Mouse (Mus musculus) lung, adult 2 months (tissue): ENCODE results near the gene Pigq.

Experiments
- CTCF ChIP-seq: fragments of 200-500 bp; IDR thresholded peaks from 2 replicates; pipeline ENCODE4 v1.5.1; 2011; ENCODE audit warnings: mild to moderate bottlenecking, low read length, control low read depth; ENCODE audit not compliant: insufficient read depth
- POLR2A ChIP-seq: fragments of 200-500 bp; IDR thresholded peaks from 2 replicates; pipeline ENCODE4 v1.6.1; 2011; ENCODE audit warnings: low read depth, mild to moderate bottlenecking, control low read depth, low read length, borderline replicate concordance; ENCODE audit errors: extremely low read depth

DNA sequence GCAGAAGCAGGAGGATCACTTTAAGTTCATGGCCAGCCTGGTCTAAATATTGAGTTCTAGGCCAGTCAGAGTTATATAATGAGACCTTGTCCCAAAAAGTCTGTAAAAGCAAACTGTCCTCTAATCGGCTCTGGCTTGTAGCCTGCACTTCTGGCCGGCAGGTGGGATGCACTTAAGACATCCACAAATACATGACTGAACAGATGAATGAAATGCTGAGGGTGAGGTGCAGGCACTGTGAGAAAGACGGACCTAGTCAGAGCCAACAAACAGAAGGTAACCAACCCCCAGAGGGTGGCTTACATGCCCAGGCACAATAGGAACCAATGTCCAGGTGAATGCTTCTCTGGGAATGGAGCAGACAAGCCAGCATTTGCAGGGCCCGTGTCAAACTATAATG is 30.4 kb downstream of the Pigq start:
- no peak for TF ChIP-seq CTCF
- TF ChIP-seq POLR2A: no peak
